Mouse (Mus musculus) heart, adult 2 months (tissue): ENCODE measurements at regions not wholly inside any gene's neighbourhood (a gene's known extent, or its start where the extent isn't known, plus 50 kb on each side); places are given as distances from the start of the nearest gene placed in this dataset.

ENCODE experiments used
- CTCF ChIP-seq: fragments of 200-600 bp; IDR thresholded peaks from 2 replicates; pipeline ENCODE4 v1.8.1; 2022; ENCODE audit warnings: antibody characterized with exemption, mild to moderate bottlenecking, moderate library complexity
- POLR2A ChIP-seq: fragments of 200-500 bp; IDR thresholded peaks from 2 replicates; pipeline ENCODE4 v1.6.1; 2011; ENCODE audit warnings: mild to moderate bottlenecking, low read depth, low read length, control low read depth; ENCODE audit not compliant: insufficient read depth

- TF ChIP-seq CTCF (no peak), POLR2A (no peak)
These were observed 406.4 kb upstream of the Pik3r1 start for GRCm38 (mm10) chr13:102174431-102174830.
